Mouse (Mus musculus): ENCODE data around the gene Srp54b.
"Not testable (repeated sequence)": the region's sequence is repeated elsewhere in the genome, so short reads cannot be mapped to it uniquely, and the experiment has no call there.

DNA sequence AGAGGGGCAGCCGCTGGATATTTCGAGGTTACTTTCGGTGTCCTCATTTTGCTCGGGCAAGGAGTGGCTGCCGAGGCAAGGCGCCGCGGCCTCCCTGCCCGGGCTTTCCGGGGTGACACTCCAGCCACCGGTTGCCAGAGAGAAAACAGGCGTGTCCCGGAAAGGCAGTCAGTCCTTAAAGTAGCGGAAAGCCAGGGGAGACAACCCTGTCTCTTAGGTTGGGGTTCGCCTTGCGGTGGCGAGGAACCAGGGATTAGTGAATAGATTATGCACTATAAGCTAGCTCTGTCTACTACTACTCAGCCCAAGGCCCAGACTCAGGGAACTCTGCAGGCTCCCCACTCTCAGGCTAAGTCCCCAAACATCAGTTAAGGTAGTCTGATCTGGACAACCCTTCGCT lies 44.9 kb downstream of the Srp54b start:
- TF ChIP-seq MAFK (IDR thresholded peaks at IDR 0.05; ENCODE audit: insufficient read depth, low read depth, low read length); ZNF384 (IDR thresholded peaks at IDR 0.05; ENCODE audit: low read depth, low read length); ZC3H11A (IDR thresholded peaks at IDR 0.05; ENCODE audit: borderline replicate concordance, low read depth, low read length); CHD2 (IDR thresholded peaks at IDR 0.05; ENCODE audit: low read depth, low read length): not testable (repeated sequence)
